Mouse (Mus musculus) mouse trophoblast stem cell (cell line): ENCODE measurements around the gene Kcng1.

ENCODE experiments used
- in situ Hi-C, 2 experiments: fragments of 300-500 bp; cut with MseI, MboI; formaldehyde crosslinking; loops; 2 replicates in 1 of 2; 3 replicates in 1 of 2; pipeline ENCODE4 v1.15.1; 2025

The Kcng1 gene

DNA sequence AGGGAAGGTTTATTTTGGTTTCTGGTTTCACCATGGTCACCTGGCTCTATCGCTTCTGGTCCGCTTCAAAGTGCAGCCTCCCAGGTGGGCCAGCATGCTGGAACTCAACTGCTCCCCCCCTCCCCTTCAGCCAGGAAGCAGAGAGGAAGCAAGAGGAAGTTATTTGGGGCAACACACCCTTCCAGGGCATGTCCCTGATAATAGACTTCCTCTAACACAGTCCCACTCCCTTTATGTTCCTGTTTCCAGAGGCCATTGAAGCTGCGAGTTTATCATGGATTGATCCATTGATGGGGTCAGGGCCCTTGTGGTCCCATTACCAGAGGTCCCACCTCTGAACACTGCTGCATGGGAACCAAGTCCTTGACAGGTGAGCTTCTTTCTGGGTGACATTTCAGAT lies 21.4 kb downstream of the Kcng1 start:
- in situ Hi-C loops, result loop anchor here (25.0 kb wide), 1 partner anchor 377 kb away; no protein-coding TSS in a partner anchor

DNA sequence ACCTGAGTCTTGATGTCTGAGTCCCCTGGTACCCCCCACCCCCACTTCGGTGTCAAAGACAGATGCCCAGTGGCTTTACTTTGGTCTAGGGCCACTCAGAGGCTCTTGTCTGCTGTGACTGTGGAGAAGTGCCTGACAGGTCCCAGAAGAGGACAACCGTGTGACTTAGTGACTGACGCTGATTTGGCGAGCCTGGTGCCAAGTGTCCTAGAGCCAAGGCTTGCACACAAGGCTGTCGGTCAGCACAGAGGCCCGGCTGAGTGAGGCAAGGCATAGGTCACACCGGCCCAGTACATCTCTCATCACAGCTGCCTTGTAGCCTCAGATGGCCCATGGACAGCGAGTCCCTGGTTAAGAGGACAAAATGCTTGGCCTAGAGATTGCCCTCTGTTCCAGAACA lies 22.5 kb downstream of the Kcng1 start:
- in situ Hi-C loops, result loop anchor here (25.0 kb wide), 1 partner anchor 378 kb away; no protein-coding TSS in a partner anchor

DNA sequence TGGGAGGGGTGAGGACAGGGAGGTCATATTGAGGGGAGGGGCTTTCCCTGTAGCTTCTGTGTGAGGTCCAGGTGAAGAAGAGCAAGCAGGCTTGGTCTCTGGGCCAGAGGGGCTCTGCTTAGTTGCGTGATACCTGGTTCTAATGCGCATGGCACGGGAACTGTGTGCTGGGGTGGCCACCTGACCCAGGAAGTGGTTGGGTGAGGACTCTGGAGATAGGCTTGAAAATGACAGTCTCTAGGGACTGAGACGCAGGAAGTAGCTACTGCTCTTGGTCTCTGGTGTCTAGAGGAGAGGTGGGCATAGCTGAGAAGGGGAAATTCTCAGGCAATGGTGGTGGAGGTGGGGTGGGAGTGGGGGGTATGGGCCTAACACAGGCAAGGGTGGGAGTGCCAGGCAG lies 24.3 kb downstream of the Kcng1 start:
- in situ Hi-C loops, result loop anchor here (25.0 kb wide), 1 partner anchor 380 kb away; no protein-coding TSS in a partner anchor

DNA sequence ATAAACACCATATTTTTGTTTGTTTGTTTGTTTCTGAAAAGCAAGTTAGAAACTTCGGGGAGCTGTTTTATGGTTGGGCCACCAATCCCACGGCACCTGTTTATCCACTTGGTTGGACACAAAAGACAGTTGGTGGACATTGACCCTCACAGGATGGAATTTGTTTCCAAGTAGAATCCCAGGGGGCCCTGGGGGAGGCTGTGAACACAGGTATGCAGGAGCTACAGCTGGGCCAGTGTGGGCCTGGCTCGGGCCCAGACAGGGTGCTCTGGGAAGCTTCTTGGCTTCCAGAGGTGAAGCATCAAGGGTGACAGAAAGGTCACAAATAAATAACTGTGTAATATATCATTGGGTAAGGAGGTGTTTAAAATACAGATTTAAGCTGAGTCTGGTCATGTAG lies 25.0 kb downstream of the Kcng1 start:
- in situ Hi-C loops, result loop anchor here (25.0 kb wide), 1 partner anchor 381 kb away; no protein-coding TSS in a partner anchor

DNA sequence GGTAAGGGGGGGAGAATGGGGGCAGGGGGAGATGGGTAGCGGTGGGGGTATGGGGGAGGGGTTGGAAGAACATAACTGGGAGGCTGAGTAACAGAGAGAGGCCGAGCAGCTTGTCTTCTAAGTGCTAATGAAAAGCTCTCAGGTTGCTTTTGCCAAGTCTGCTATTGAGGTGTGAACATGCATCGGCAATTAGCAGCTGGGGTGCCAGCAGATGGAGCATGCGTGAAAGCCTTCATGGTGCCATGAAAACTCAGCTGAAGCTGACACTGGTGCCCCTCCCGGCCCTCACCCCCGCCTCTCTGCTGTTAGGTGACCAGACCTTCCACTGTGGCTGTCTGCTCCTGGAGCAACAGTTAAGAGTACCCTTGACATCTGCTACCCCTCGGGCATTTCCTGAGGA lies 27.7 kb downstream of the Kcng1 start:
- in situ Hi-C loops, result loop anchor here (5.0 to 25.0 kb wide), 2 partner anchors 198 to 383 kb away; no protein-coding TSS in a partner anchor

DNA sequence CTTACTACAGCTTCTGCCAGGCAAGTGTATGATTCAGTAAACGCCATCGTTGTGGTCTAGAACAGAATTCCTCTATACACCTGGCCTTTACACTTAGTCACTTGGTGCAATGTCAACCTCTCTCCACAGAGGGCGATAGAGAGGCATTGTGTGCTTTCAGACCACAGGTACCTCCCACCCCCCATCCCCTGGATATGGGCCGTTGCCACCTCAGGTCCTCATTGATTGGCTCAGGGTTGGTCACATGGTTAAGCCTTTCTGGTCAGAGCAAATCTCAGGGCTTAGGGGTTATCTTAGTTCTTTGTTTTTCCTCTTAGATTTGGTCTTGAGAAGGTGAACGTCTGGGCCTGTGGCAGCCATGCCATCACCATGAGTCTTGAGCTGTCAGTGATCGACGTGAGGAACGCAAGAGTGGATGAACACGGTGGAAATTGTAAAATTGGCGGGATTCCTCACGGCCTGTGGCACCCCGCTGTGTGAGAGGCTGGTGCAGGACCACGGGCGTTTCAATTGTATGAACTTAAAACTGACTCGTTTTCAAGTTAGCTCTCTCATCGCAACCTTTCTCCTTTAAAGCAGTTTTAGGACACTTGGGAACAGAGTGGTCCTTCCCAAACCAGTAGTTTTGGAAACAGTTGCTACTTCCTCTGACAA lies 28.8 kb downstream of the Kcng1 start:
- in situ Hi-C loops, result loop anchor here (5.0 to 25.0 kb wide), 2 partner anchors 200 to 385 kb away; no protein-coding TSS in a partner anchor

DNA sequence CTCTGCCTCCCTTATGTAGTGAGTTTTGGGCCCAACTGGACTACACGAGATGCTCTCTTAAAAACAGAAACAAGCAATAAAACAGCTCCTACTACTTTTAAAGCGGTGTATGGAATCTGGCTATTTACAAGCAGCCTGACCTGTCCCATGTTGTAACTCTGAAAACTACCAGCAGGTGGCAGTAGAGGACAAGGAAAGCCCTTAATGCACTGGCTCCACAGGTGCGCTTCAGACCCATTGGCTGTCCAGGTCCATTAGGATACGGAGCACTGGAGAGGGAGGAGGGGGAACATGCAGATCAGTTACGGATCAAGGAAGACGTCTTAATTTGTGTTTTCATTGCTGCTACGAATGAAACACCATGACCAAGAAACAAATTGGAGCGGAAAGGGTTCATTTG lies 31.3 kb downstream of the Kcng1 start:
- in situ Hi-C loops, result loop anchor here (5.0 to 25.0 kb wide), 2 partner anchors 202 to 387 kb away; no protein-coding TSS in a partner anchor

DNA sequence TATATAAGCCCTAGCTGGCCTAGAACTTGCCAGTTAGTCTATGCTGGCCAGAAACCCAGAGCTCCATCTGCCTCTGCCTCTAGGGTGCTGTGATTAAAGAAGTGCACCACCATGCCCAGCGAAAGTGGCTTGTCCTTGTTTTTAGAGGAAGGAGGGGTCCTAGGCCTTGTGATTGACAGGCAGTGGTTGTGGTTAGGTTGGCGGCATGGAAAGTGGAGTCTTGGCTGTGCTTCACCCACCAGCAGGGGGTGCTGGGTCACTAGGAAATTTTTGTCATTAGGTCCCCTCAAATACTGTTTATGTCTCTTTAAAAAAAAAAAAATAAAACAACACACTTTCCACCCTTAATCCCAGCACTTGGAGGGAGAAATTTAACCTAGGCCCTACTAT lies 32.7 kb downstream of the Kcng1 start:
- in situ Hi-C loops, result loop anchor here in 1 of 2 experiments (5.0 to 25.0 kb wide), 2 partner anchors 193 to 613 kb away; no protein-coding TSS in a partner anchor

DNA sequence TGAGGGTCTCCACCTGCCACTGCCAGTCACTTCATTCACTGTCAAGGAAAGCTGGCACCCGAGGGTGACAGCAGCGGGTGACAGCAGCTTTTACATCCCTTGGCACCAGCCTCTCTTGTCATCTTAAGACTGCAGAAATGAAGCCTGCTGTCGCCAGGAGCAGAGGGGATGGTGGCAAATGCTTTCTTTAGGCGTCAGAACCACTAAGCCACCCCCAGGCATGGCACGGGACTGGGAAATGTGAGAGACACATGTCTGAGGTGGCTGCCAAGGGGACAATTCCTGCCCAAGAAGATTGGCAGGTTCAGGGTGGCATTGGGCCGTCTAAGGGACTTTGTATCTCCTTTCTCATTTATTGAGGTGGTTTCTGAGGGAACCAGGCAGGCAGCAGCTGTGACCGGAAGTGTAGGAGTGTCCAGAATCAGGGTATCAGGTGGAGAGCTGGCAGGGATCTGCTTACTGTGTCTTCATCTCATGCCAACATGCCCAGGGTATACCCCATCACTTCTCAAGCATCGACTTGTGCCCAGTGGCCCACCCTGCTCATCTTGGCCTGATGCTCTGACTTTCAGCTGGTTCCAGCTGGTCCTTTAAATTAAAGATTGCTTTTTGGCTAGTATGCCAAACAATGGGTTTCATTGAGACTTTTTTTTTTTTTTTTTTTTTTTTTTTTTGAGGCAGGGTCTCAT lies 33.2 kb downstream of the Kcng1 start:
- in situ Hi-C loops, result loop anchor here in 1 of 2 experiments (5.0 to 25.0 kb wide), 2 partner anchors 194 to 614 kb away; no protein-coding TSS in a partner anchor

DNA sequence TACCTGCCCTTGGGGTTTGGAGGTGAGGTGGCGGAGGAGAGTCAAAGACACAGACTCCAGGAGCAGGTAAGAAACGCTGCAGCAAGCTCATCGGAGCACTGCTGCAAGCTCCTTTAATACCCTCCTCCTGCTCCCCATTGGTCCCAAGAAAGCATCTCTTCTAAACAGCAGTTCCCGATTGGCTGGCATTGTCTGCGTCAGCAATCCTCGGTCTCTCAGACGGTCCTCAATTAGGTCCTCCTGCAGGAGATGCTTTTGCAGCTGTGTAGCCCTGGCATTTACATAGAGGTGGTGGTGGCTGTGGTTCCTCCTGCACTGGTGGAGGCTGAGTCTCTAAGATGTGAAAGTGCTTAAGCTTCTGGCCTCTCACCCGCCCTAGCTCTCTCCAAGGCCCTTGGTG lies 36.0 kb downstream of the Kcng1 start:
- in situ Hi-C loops, result loop anchor here in 1 of 2 experiments (5.0 to 25.0 kb wide), 2 partner anchors 197 to 617 kb away; no protein-coding TSS in a partner anchor

DNA sequence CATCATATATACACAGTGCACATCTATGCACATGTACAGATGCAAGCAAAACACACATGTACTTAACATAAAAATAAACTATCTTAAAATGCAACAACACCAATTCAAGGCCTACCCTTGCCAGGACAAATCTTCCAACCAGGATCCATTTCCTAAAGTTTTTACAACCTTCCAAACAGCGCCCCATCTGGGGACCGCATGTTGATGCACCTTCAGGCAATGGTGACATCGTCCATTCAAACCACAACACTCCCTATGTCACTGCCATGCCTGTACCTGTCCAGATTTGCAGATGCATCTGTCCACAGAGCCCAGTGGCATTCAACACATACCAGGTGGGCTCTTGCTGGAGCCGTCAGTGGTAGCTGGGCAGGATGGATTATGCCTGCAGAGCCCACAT lies 38.3 kb downstream of the Kcng1 start:
- in situ Hi-C loops, result loop anchor here in 1 of 2 experiments (25.0 kb wide), 1 partner anchor 619 kb away; no protein-coding TSS in a partner anchor

DNA sequence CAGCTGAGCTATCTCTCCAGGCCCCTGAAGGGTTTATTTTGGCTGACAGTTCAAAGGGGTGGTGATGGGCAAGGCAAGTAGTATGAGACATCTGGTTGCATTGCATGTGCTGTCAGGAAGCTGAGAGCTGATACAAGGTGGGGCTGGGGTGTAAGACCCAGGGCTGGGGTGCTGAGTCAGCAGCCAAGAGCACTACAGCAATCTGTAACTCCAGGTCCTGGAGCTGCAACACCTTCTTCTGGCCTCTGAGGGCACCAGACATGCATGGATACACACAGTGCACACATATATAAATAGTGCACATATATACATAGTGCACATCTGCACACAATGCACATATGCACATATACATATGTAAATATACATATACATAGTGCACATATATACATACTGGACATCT lies 38.7 kb downstream of the Kcng1 start:
- in situ Hi-C loops, result loop anchor here in 1 of 2 experiments (25.0 kb wide), 1 partner anchor 619 kb away; no protein-coding TSS in a partner anchor

DNA sequence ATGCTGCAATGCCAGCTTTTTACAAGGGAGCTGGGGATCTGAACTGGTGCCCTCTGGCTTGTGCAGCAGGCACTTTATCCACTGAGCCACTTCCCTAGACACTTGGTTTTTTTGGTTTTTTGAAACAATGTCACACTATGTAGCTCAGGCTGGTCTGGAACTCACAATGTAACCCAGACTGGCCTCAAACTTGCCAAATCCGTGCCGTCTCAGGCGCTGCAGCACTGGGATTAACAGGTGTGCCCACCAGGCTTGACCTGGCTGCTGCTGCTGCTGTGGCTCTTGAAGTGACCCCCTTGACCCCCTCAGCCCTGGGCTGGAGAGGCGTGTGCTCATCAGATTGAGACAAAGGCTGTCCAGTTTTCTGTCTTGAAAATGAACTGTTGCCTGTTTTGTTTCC lies 43.2 kb downstream of the Kcng1 start:
- in situ Hi-C loops, result loop anchor here in 1 of 2 experiments (25.0 kb wide), 1 partner anchor 624 kb away; no protein-coding TSS in a partner anchor

DNA sequence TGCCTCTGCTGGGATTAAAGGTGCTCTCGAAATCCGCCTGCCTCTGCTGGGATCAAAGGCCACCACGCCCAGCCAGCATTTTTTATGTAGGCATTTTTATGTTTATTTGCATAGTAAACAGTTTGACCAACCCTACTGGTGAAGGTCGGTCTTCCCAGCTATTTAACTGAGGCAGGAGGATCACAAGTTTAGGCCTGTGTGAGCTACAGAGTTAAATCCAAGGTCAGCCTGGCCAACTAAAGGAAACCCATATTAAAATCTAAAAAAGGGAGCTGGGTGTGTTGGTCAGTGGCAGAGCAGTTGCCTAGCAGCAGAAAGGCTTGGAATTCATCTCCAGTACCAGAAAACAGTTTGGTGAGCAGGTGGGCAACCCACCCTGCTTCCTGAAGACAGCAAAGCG lies 48.2 kb downstream of the Kcng1 start:
- in situ Hi-C loops, result loop anchor here in 1 of 2 experiments (25.0 kb wide), 1 partner anchor 629 kb away; no protein-coding TSS in a partner anchor

DNA sequence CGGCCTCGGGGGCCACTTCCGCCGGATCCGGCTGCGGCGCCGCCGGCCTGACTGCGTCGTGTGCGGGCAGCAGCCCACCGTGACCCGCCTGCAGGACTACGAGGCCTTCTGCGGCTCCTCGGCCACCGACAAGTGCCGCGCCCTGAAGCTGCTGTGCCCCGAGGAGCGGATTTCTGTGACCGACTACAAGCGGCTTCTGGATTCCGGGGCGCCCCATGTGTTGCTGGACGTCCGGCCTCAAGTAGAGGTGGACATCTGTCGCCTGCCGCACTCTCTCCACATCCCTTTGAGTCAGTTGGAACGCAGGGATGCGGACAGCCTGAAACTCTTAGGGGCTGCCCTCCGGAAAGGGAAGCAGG lies 50.1 kb downstream of the Kcng1 start:
- in situ Hi-C loops, result loop anchor here in 1 of 2 experiments (25.0 kb wide), 1 partner anchor 631 kb away; no protein-coding TSS in a partner anchor

DNA sequence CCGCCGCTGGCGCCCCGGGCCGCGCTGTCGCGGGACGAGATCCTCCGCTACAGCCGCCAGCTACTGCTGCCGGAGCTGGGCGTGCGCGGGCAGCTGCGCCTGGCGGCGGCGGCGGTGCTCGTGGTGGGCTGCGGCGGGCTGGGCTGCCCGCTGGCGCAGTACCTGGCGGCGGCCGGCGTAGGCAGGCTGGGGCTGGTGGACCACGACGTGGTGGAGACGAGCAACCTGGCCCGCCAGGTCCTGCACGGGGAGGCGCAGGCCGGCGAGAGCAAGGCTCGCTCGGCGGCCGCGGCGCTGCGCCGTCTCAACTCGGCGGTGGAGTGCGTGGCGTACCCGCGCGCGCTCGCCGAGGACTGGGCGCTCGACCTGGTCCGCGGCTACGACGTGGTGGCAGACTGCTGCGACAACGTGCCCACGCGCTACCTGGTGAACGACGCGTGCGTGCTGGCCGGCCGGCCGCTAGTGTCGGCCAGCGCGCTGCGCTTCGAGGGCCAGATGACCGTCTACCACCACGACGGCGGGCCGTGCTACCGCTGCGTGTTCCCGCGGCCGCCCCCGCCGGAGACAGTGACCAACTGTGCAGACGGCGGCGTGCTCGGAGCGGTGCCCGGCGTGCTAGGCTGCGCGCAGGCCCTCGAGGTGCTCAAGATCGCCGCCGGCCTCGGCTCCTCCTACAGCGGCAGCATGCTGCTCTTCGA lies 50.6 kb downstream of the Kcng1 start:
- in situ Hi-C loops, result loop anchor here in 1 of 2 experiments (25.0 kb wide), 1 partner anchor 631 kb away; no protein-coding TSS in a partner anchor

DNA sequence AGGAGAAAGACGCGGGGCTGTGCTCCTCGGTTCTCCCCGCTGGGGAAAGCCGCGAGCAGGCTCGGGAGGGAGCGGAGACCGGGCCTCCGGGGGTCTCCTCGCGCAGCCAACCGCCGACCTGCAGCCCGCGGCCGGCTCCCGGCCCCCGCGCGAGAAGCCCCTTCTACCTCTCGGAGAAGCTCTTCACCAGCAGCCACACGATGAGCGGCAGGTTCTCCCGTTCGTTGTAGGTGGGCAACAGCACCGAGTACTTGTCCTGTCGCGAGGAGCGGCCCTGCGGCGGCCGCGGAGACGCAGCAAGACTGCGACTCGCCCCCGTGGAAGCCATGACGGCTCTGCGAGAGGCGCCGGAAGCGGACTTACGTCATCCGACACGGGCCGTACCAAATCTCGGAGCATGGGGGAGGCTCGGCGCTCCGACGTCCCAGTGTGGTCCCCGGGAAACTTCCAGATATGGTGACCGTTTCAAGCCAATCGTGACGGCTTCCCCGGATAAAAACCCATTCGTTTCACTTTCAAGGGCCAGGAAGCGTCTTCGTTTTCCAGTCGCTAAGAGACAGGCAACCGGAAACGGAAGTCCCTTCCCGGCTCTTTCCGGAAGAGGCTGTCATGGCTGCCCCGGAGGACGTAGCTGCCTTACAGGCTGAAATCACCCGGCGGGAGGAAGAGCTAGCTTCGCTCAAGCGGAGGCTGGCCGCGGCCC lies 51.4 kb downstream of the Kcng1 start, which contains the start of the genes Gm20716, Dpm1 and Mocs3:
TSS of gene Gm20716 (minus strand) at position 339 of the 703 bp plus-strand sequence.
TSS of gene Dpm1 (minus strand) at position 566 of the 703 bp plus-strand sequence.
TSS of gene Mocs3 (plus strand) at position 597 of the 703 bp plus-strand sequence.
- in situ Hi-C loops, result loop anchor here in 1 of 2 experiments (25.0 kb wide), 1 partner anchor 632 kb away; no protein-coding TSS in a partner anchor

DNA sequence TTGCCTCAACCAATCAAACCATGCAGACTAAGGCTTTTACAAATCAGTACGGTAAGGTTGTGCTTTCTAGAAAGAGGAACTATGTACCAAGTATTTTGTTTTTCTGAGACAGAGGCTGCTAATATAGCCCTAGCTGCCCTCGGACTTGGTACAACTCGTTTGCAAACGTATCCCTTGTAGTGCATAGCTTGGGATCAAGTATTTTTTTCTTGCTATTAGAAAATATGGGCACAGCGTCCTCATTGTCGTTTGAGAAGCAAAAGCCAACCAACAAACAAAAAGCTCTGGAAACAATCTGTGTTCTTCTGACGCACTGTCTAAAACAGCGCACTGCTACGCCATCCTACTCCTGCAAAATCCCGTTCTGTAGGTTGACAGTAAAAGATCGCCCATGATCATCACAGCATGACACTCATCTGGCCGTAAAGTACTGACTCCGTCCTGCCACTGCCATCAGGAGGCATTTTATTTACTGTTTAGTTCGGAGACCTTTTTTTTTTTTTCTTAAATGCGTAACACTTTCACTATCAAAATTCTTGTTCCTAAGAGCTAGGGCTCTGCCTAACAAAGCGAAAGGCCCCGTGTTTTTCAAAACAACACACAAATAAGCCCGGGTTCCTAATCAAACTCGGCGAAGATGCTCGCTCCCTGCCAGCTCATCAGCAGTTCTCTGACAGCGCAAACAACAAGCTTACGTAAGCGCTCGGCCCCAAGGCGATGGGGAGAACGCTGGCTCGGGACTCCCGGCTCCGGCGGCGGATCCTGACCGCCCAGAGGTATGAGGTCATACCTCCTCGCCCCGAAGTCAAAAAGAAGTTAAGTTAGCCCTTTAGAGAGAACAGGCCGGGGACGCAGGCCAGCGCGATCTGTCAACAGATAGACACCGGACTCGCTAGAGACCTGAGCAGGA lies 52.2 kb downstream of the Kcng1 start:
- in situ Hi-C loops, result loop anchor here in 1 of 2 experiments (25.0 kb wide), 1 partner anchor 633 kb away; no protein-coding TSS in a partner anchor

DNA sequence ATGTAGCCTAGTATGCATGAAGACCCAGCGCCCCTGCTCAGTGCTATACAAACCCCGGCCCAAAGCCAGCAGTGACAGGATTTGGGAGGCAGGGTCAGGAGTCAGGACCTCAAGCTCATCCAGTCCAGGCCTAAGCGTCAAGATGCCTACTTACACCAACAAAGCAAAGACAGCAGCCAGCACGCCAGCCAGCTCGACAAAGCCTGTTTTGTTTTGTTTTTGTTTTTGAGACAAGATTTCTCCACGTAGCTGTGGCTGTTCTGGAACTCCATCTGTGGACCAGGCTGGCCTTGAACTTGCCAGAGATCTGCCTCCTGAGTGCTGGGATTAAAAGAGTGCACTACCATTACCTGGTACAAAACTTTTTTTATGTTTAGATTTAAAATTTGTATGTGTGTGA lies 58.2 kb downstream of the Kcng1 start:
- in situ Hi-C loops, result no loop called here
